Mouse (Mus musculus) spleen, postnatal 4 days (tissue): ENCODE data around the gene Cacna2d2.

Experiments used
- DNase-seq, 2 experiments: peaks; one replicate each; pipeline ENCODE4 v3.0.0; 2022; ENCODE audit warnings: low spot score in 2 of 2

Gene Cacna2d2

GRCm38 (mm10) chr9:107494238-107494637 is 94.8 kb downstream of the Cacna2d2 start:
- DNase-seq: no peak

- DNase-seq: no peak
These were observed 96.9 kb downstream of the Cacna2d2 start for GRCm38 (mm10) chr9:107496359-107496758.

- DNase-seq: no peak
These were observed 101.4 kb downstream of the Cacna2d2 start for GRCm38 (mm10) chr9:107500708-107501286.

- no peak for DNase-seq
These were observed 102.9 kb downstream of the Cacna2d2 start for GRCm38 (mm10) chr9:107502131-107502846.

- no peak for DNase-seq
These were observed 105.5 kb downstream of the Cacna2d2 start for GRCm38 (mm10) chr9:107504662-107505537.

GRCm38 (mm10) chr9:107508266-107508665 is 108.9 kb downstream of the Cacna2d2 start:
- no peak for DNase-seq

GRCm38 (mm10) chr9:107510384-107511100 is 111.1 kb downstream of the Cacna2d2 start:
- DNase-seq: no peak

- no peak for DNase-seq
These were observed 112.0 kb downstream of the Cacna2d2 start for GRCm38 (mm10) chr9:107511436-107511835.

- DNase-seq: no peak
These were observed 112.9 kb downstream of the Cacna2d2 start for GRCm38 (mm10) chr9:107512326-107512725.

GRCm38 (mm10) chr9:107514303-107514955 is 115.0 kb downstream of the Cacna2d2 start:
- peak; percentile 76 to 94 for DNase-seq

- DNase-seq: no peak
These were observed 120.9 kb downstream of the Cacna2d2 start for GRCm38 (mm10) chr9:107520331-107520730.

- no peak for DNase-seq
These were observed 121.8 kb downstream of the Cacna2d2 start for GRCm38 (mm10) chr9:107521190-107521589.

- DNase-seq: no peak
These were observed 122.4 kb downstream of the Cacna2d2 start for GRCm38 (mm10) chr9:107521711-107522399.

GRCm38 (mm10) chr9:107522400-107522711 is 122.9 kb downstream of the Cacna2d2 start:
- DNase-seq: no peak

GRCm38 (mm10) chr9:107526198-107527026 is 127.0 kb downstream of the Cacna2d2 start:
- peak; percentile 84 to 93 for DNase-seq

- DNase-seq: peak; percentile 87 to 91
These were observed 134.5 kb downstream of the Cacna2d2 start, which contains the start of gene Tmem115 for GRCm38 (mm10) chr9:107533791-107534407. Gene Tmem115 (plus strand): TSS chr9:107533945.

- peak; percentile 40 to 75 for DNase-seq
These were observed 135.2 kb downstream of the Cacna2d2 start for GRCm38 (mm10) chr9:107534408-107535202.

- no peak for DNase-seq
These were observed 138.8 kb downstream of the Cacna2d2 start for GRCm38 (mm10) chr9:107538231-107538630.

- no peak for DNase-seq
These were observed 139.3 kb downstream of the Cacna2d2 start for GRCm38 (mm10) chr9:107538711-107539110.
